Mouse (Mus musculus) heart, adult 8-10 months (tissue): Measurements from ENCODE around the gene Dcaf11. TPM values are rescaled to one million over a fixed set of nuclear protein-coding genes. Genes with fewer than 3 reads are reported as not detected.
A peak's percentile ranks its signal among the peaks of the same experiment; 100 is the strongest.

ENCODE experiments used
- DNase-seq: peaks from one replicate; pipeline ENCODE4 v3.0.0; 2022; ENCODE audit warnings: low spot score
- total RNA-seq, 4 experiments: library from RNA; stranded (reverse); gene quantifications; 2 replicates each; pipeline ENCODE4 v1.2.4; 2022

The Dcaf11 gene
- total RNA-seq: 100 to 1,000 TPM; 161 to 180 (median 166) TPM

GRCm38 (mm10) chr14:55559799-55560201 is at the start of gene Dcaf11:
Gene Dcaf11, plus strand, starts transcription at chr14:55560006.
- DNase-seq: peak; percentile 90

GRCm38 (mm10) chr14:55510125-55510731 is 49.6 kb upstream of the Dcaf11 start, which contains the start of gene Cpne6:
Gene Cpne6, plus strand, starts transcription at chr14:55510445.
- DNase-seq: no peak

GRCm38 (mm10) chr14:55511037-55511436 is 48.8 kb upstream of the Dcaf11 start:
- no peak for DNase-seq

GRCm38 (mm10) chr14:55513927-55514326 is 45.9 kb upstream of the Dcaf11 start:
- DNase-seq: no peak

- no peak for DNase-seq
These were observed 44.0 kb upstream of the Dcaf11 start for GRCm38 (mm10) chr14:55515846-55516245.

GRCm38 (mm10) chr14:55518897-55519296 is 40.9 kb upstream of the Dcaf11 start:
- DNase-seq: no peak

- no peak for DNase-seq
These were observed 40.2 kb upstream of the Dcaf11 start for GRCm38 (mm10) chr14:55519604-55520003.

GRCm38 (mm10) chr14:55520451-55521361 is 39.1 kb upstream of the Dcaf11 start:
- no peak for DNase-seq

GRCm38 (mm10) chr14:55524062-55524461 is 35.7 kb upstream of the Dcaf11 start:
- DNase-seq: no peak

- DNase-seq: no peak
These were observed 35.0 kb upstream of the Dcaf11 start, which contains the start of gene Nrl for GRCm38 (mm10) chr14:55524785-55525184. Gene Nrl, minus strand, starts transcription at chr14:55524981.

- DNase-seq: no peak
These were observed 33.1 kb upstream of the Dcaf11 start for GRCm38 (mm10) chr14:55526674-55527073.

GRCm38 (mm10) chr14:55527940-55528339 is 31.9 kb upstream of the Dcaf11 start:
- peak; percentile 14 for DNase-seq

- no peak for DNase-seq
These were observed 23.6 kb upstream of the Dcaf11 start for GRCm38 (mm10) chr14:55536116-55536745.

- DNase-seq: peak; percentile 91
These were observed 19.6 kb upstream of the Dcaf11 start, which contains the start of gene Pck2 for GRCm38 (mm10) chr14:55540067-55540786. Gene Pck2, plus strand, starts transcription at chr14:55540266.

GRCm38 (mm10) chr14:55540787-55541321 is 19.0 kb upstream of the Dcaf11 start:
- DNase-seq: peak; percentile 90

- DNase-seq: no peak
These were observed 17.5 kb upstream of the Dcaf11 start for GRCm38 (mm10) chr14:55542268-55542667.

- DNase-seq: no peak
These were observed 15.5 kb upstream of the Dcaf11 start for GRCm38 (mm10) chr14:55544334-55544733.

GRCm38 (mm10) chr14:55550191-55550590 is 9.6 kb upstream of the Dcaf11 start:
- no peak for DNase-seq

GRCm38 (mm10) chr14:55551347-55551746 is 8.5 kb upstream of the Dcaf11 start:
- no peak for DNase-seq

GRCm38 (mm10) chr14:55551794-55552193 is 8.0 kb upstream of the Dcaf11 start:
- DNase-seq: no peak

- DNase-seq: no peak
These were observed 5.2 kb upstream of the Dcaf11 start for GRCm38 (mm10) chr14:55554635-55555034.
